ENCODE assay signal across 21 mouse cellular contexts in the genomic region with DNA sequence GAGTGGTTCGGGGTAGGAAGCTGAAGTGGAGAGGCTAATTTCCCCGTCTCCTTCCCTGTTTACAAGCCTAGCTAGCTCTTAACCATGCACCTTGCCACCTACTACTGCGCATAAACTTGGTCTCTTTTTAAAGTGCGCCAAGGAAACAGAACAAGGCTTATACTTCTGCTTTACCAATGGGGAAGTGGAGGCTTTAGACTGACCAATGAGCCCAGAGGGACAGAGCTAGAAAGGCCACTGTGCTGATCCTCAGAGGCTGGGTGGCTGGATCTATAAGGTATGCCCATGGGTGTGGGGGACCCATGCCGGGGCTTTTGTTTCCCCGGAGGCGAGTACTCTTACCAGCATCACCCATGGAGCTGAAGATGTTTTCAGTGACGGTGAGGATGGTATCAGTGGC.
"Had no signal": no experiment of that assay in that cellular context is flagged by ENCODE, and none has a peak within 500 bp of the region (broad histone marks: within the 10 kb centered on the region; RNA-seq: fewer than 3 reads in every experiment).

No protein-coding gene starts in this region.

- DNase-seq: liver, postnatal 0 days; lung, adult 2 months; lung, postnatal 14 days; lung, postnatal 36 days; midbrain, embryonic 14.5 days; retina, postnatal 1 day; right cerebral cortex, adult 18-20 months; right cerebral cortex, postnatal 25 days; right cerebral cortex, postnatal 4 days; spleen, adult 18-20 months; thymus, adult 18-20 months; thymus, postnatal 14 days; thymus, postnatal 36 days had no signal

- H3K9ac ChIP-seq: liver, embryonic 15.5 days; liver, postnatal 0 days; lung, embryonic 15.5 days; midbrain, embryonic 12.5 days; neural tube, embryonic 12.5 days had no signal

- H3K4me2 ChIP-seq: liver, embryonic 15.5 days; lung, embryonic 15.5 days; midbrain, embryonic 12.5 days; neural tube, embryonic 12.5 days had no signal

- H3K27me3 ChIP-seq: liver, embryonic 15.5 days; lung, embryonic 15.5 days; midbrain, embryonic 12.5 days; neural tube, embryonic 12.5 days had no signal

- ATAC-seq: liver, postnatal 0 days; lung, postnatal 0 days; midbrain, embryonic 16.5 days had no signal

- H3K27ac ChIP-seq: liver, embryonic 15.5 days; lung, embryonic 15.5 days; macrophage; midbrain, embryonic 10.5 days; midbrain, embryonic 12.5 days; neural tube, embryonic 12.5 days had no signal

- H3K4me3 ChIP-seq: liver, embryonic 15.5 days; lung, embryonic 15.5 days; midbrain, embryonic 10.5 days; midbrain, embryonic 12.5 days; neural tube, embryonic 12.5 days had no signal

- H3K9me3 ChIP-seq: midbrain, embryonic 10.5 days; midbrain, embryonic 12.5 days had no signal

- H3K4me1 ChIP-seq: liver, embryonic 15.5 days; lung, embryonic 15.5 days; midbrain, embryonic 10.5 days; midbrain, embryonic 12.5 days; neural tube, embryonic 12.5 days had no signal
